Mouse (Mus musculus): ENCODE data around the gene Phf5a.

DNA sequence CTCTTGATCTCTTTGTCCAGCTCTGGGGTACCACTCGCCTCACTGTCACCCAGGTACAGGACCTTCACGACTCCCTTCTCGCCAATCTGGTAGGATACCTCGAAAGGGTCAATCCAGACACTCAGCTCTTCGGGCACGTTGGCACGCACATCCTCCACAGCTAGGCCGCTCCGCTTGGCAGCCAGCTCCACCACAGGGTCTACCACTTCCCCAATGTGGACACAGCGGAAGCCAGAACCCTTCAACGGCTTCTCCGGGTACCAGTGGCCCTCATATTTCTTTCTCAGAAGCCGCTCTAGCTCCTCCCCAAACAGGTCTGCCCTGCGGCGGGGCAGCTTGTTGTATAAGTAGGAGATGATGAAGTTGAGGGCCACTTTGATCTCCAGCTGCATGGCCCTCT, 20.3 kb downstream of the Phf5a start:
- TF ChIP-seq CTCF (IDR thresholded peaks at IDR 0.05; ENCODE audit: low read depth, low read length) (no peak), POLR2AphosphoS5 (IDR thresholded peaks at IDR 0.05; ENCODE audit: insufficient replicate concordance, low read depth, low read length) (no peak)
